Mouse (Mus musculus): ENCODE measurements at regions not wholly inside any gene's neighbourhood (a gene's known extent, or its start where the extent isn't known, plus 50 kb on each side); places are given as distances from the start of the nearest gene placed in this dataset.
A peak's percentile ranks its signal among the peaks of the same experiment; 100 is the strongest.

GRCm38 (mm10) chr3:147196626-147197025 is 344.5 kb downstream of the Ttll7 start:
- no peaks in the 10 kb centered on the region for H3K4me1 ChIP-seq (ENCODE audit: control insufficient read depth, insufficient read depth, low read length)
- TF ChIP-seq POLR2A (IDR thresholded peaks at IDR 0.05; ENCODE audit: low read depth, low read length) = no peak
- no peak overlapping the region for H3K4me3 ChIP-seq (ENCODE audit: insufficient read depth, low read length)
- no peak overlapping the region for H3K27ac ChIP-seq (ENCODE audit: insufficient read depth, low read length)

GRCm38 (mm10) chr3:147197215-147197614 is 345.0 kb downstream of the Ttll7 start:
- no peak for TF ChIP-seq POLR2A (IDR thresholded peaks at IDR 0.05; ENCODE audit: low read depth, low read length)
- TF ChIP-seq CTCF (IDR thresholded peaks at IDR 0.05; ENCODE audit: borderline replicate concordance, insufficient read depth, low read length) = peak; percentile 50; the same call in 1 of the 2 replicates
- Histone ChIP-seq H3K27ac (ENCODE audit: insufficient read depth, low read length) (no peak overlapping the region), H3K4me1 (ENCODE audit: control insufficient read depth, insufficient read depth, low read length) (no peaks in the 10 kb centered on the region), H3K4me3 (ENCODE audit: insufficient read depth, low read length) (no peak overlapping the region)

DNA sequence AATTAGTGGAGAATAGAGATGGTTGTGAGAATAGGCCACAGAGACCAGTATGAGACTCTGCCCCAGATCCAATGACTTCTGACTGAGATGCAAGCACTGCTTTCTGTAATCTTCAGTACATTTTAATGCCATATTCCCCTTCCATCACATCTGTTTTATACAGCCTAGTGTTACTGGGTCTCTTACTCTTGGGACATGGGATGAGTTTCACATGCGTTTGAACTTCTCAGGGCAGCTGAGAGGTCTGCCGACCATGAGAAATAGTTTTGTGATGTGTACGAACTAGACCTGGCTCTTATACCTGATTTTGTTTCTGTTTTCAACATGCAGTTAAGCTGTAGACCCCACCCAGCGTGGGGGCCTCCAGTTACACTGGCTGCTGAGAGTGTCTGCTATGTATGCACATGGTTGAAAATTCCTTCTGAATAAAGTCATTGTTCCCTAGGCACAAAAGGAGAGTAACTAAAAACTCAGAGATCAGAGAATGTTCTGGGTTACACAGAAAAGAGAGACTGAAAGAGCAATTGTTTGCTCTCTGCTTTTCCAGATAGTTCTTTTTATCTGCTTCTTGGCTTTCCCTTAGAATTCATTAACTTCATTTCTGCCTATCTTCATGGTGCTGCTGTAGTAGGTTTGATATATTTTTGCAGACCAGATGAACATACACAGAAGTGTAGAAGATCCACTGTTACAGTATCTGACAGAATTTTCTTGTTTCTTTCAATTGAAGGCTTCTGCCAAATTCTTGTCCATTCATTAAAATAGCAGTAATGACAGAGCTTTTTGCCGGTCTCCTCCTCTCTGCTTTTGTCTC is 359.2 kb downstream of the Ttll7 start:
- Histone ChIP-seq H3K4me3 (ENCODE audit: insufficient read depth, low read length) (no peak overlapping the region), H3K4me1 (ENCODE audit: control insufficient read depth, insufficient read depth, low read length) (peaks cover 7% of the 10 kb centered on the region), H3K27ac (ENCODE audit: insufficient read depth, low read length) (peak overlapping the region; percentile 45)
- TF ChIP-seq POLR2A (IDR thresholded peaks at IDR 0.05; ENCODE audit: low read depth, low read length) (no peak), CTCF (IDR thresholded peaks at IDR 0.05; ENCODE audit: borderline replicate concordance, insufficient read depth, low read length) (no peak)

DNA sequence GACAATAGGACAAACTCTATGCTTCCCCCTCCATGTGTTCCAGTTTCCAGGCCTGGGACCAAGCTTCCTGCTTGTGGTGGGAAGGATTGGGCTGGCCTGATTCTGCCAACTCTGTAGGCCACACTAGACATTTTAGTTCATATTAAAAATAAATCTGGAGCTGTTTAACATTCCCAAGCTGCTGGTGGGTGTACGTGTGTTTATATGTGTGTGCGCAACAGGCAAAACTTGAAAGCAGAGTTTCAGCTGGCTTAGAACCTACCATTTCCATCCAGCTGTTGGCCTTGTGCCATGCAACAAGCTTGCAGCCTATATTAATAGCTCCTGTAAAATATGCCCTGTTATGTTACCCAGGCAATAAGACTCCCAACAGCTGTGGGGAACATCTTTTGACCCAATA is 376.5 kb downstream of the Ttll7 start:
- Histone ChIP-seq H3K4me3 (ENCODE audit: insufficient read depth, low read length) (no peak overlapping the region), H3K4me1 (ENCODE audit: control insufficient read depth, insufficient read depth, low read length) (no peaks in the 10 kb centered on the region), H3K27ac (ENCODE audit: insufficient read depth, low read length) (no peak overlapping the region)
- TF ChIP-seq POLR2A (IDR thresholded peaks at IDR 0.05; ENCODE audit: low read depth, low read length) = no peak
- TF ChIP-seq CTCF (IDR thresholded peaks at IDR 0.05; ENCODE audit: borderline replicate concordance, insufficient read depth, low read length) = no peak

DNA sequence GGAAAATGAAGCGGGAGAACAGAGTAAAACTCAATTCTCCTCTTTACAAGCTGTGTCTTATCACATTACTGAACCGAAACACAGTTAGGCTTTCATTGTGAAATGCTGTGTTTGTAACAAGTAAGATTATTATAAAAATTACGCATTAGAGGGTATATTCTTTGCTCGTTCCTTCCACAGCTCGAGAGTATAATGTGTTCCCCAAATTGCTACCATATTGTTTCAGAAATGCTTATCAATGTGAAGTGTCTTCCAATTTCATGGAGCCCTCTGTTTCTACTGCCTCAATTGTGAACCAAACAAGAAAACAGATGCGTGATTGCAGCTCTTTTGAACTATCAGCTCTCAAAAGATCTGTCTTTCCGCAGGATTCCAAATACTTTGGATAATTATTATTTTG is 378.4 kb downstream of the Ttll7 start:
- H3K4me1 ChIP-seq (ENCODE audit: control insufficient read depth, insufficient read depth, low read length) = no peaks in the 10 kb centered on the region
- TF ChIP-seq CTCF (IDR thresholded peaks at IDR 0.05; ENCODE audit: borderline replicate concordance, insufficient read depth, low read length) (no peak), POLR2A (IDR thresholded peaks at IDR 0.05; ENCODE audit: low read depth, low read length) (no peak)
- no peak overlapping the region for H3K4me3 ChIP-seq (ENCODE audit: insufficient read depth, low read length)
- no peak overlapping the region for H3K27ac ChIP-seq (ENCODE audit: insufficient read depth, low read length)

- no peak for TF ChIP-seq POLR2A (IDR thresholded peaks at IDR 0.05; ENCODE audit: low read depth, low read length)
- no peak for TF ChIP-seq CTCF (IDR thresholded peaks at IDR 0.05; ENCODE audit: borderline replicate concordance, insufficient read depth, low read length)
- no peak overlapping the region for H3K27ac ChIP-seq (ENCODE audit: insufficient read depth, low read length)
- H3K4me1 ChIP-seq (ENCODE audit: control insufficient read depth, insufficient read depth, low read length) = no peaks in the 10 kb centered on the region
- H3K4me3 ChIP-seq (ENCODE audit: insufficient read depth, low read length) = no peak overlapping the region
Observed at GRCm38 (mm10) chr3:147238398-147238797, 386.2 kb downstream of the Ttll7 start.

- TF ChIP-seq CTCF (IDR thresholded peaks at IDR 0.05; ENCODE audit: borderline replicate concordance, insufficient read depth, low read length) (no peak), POLR2A (IDR thresholded peaks at IDR 0.05; ENCODE audit: low read depth, low read length) (no peak)
- Histone ChIP-seq H3K27ac (ENCODE audit: insufficient read depth, low read length) (no peak overlapping the region), H3K4me3 (ENCODE audit: insufficient read depth, low read length) (no peak overlapping the region), H3K4me1 (ENCODE audit: control insufficient read depth, insufficient read depth, low read length) (peaks cover 2% of the 10 kb centered on the region; the same call in 1 of the 2 replicates)
Observed at GRCm38 (mm10) chr3:147240651-147241050, 388.5 kb downstream of the Ttll7 start.

DNA sequence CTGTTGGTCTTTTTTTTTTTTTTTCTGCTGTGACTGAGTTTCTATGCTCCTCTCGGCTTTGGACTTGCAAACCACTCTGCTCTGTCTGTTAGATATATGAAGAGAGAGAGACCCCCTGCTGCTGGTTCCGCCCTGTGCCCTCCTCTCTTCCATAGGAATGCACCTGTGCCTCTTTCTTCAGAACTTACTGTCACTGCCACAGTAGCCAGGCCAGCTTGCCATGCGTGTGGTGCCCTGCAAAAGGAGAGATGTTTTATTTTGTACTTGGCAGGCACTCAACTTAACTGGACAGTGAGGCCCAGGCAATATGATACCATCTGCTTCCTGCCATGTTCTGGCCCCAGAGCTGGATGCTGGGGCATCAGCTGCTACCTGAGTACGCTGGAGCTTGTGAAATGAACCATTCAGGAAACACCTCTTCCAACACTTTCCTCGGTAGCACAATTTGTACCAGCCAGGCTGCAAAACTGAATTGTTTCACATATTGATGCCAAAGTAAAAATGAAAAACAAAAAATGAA is 392.8 kb downstream of the Ttll7 start:
- no peak for TF ChIP-seq POLR2A (IDR thresholded peaks at IDR 0.05; ENCODE audit: low read depth, low read length)
- TF ChIP-seq CTCF (IDR thresholded peaks at IDR 0.05; ENCODE audit: borderline replicate concordance, insufficient read depth, low read length) = no peak
- H3K27ac ChIP-seq (ENCODE audit: insufficient read depth, low read length) = no peak overlapping the region

DNA sequence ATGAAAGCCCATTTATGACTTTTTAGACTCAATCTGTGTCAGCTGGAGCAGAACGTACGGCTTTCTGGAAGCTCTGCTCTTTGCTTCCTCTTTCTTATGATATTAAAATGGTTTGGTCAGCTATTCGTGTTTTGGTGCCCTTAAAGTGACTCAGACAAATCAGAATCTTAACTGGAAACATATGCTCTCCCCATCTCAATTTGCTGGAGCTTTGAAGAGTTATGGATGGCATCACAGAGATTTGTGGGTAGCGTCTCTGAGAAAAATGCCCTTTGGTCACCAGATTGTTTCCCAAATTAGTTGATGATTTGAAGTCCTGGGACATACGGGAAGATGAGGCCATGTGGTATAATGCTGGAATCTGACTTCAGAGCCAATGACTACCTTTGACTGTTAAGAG is 394.0 kb downstream of the Ttll7 start:
- H3K4me1 ChIP-seq (ENCODE audit: control insufficient read depth, insufficient read depth, low read length) = peaks cover 9% of the 10 kb centered on the region
- no peak for TF ChIP-seq CTCF (IDR thresholded peaks at IDR 0.05; ENCODE audit: borderline replicate concordance, insufficient read depth, low read length)
- TF ChIP-seq POLR2A (IDR thresholded peaks at IDR 0.05; ENCODE audit: low read depth, low read length) = no peak
- no peak overlapping the region for H3K4me3 ChIP-seq (ENCODE audit: insufficient read depth, low read length)
- H3K27ac ChIP-seq (ENCODE audit: insufficient read depth, low read length) = peak overlapping the region; percentile 73

More for the DNA sequence above, 392.8 kb downstream of the Ttll7 start:
- Histone ChIP-seq H3K4me3 (ENCODE audit: insufficient read depth, low read length) (no peak overlapping the region), H3K4me1 (ENCODE audit: control insufficient read depth, insufficient read depth, low read length) (peaks cover 9% of the 10 kb centered on the region)

DNA sequence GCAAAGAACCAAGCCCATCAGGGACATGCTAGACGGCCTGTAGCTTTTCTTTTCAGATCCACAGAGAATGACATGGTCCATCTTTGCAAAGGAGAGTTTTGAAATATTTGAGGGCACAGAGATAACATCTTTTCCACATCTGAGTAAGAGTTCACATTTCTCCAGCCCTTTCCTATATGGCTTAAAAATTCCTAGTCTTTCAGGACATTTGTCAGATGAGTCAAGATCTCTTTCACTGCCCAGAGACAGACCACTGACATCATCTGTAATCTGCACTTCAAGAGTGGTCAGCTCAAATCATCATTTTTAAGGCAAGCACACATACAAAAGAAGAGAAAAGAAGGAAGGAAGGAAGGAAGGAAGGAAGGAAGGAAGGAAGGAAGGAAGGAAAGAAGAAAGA is 397.3 kb downstream of the Ttll7 start:
- no peak overlapping the region for H3K4me3 ChIP-seq (ENCODE audit: insufficient read depth, low read length)
- no peak overlapping the region for H3K27ac ChIP-seq (ENCODE audit: insufficient read depth, low read length)
- no peak for TF ChIP-seq POLR2A (IDR thresholded peaks at IDR 0.05; ENCODE audit: low read depth, low read length)
- no peak for TF ChIP-seq CTCF (IDR thresholded peaks at IDR 0.05; ENCODE audit: borderline replicate concordance, insufficient read depth, low read length)
- peaks cover 9% of the 10 kb centered on the region for H3K4me1 ChIP-seq (ENCODE audit: control insufficient read depth, insufficient read depth, low read length)
